Mouse (Mus musculus) MEL (cell line): ENCODE results near the gene Ctsf.

Experiments
- ELF1 ChIP-seq: IDR thresholded peaks from 2 replicates; pipeline ENCODE4 v1.6.1; 2014; ENCODE audit warnings: low read depth, mild to moderate bottlenecking, inconsistent platforms, low read length, improper control_type of control experiment, moderate library complexity
- GATA1 ChIP-seq: IDR thresholded peaks from 2 replicates; pipeline ENCODE4 v1.6.1; 2011; ENCODE audit warnings: low read depth, low read length, improper control_type of control experiment
- HCFC1 ChIP-seq: IDR thresholded peaks from 2 replicates; pipeline ENCODE4 v1.6.1; 2012; ENCODE audit warnings: low read depth, mild to moderate bottlenecking, inconsistent platforms, low read length, improper control_type of control experiment, moderate library complexity
- MAX ChIP-seq: IDR thresholded peaks from 2 replicates; pipeline ENCODE4 v1.6.1; 2011; ENCODE audit warnings: low read length, improper control_type of control experiment
- MYC ChIP-seq: IDR thresholded peaks from 2 replicates; pipeline ENCODE4 v1.6.1; 2011; ENCODE audit warnings: low read depth, mild to moderate bottlenecking, low read length, improper control_type of control experiment, moderate library complexity
- POLR2A ChIP-seq, 2 experiments: IDR thresholded peaks; 2 replicates each; pipeline ENCODE4 v1.6.1; 2011 to 2012; ENCODE audit warnings: low read length in 2 of 2, mild to moderate bottlenecking in 2 of 2, control low read depth in 1 of 2, improper control_type of control experiment in 1 of 2, low read depth in 1 of 2, moderate library complexity in 1 of 2; ENCODE audit not compliant: control insufficient read depth in 1 of 2, insufficient read depth in 1 of 2, poor library complexity in 1 of 2
- TAL1 ChIP-seq: IDR thresholded peaks from 2 replicates; pipeline ENCODE4 v1.6.1; 2012; ENCODE audit warnings: mild to moderate bottlenecking, inconsistent platforms, low read length, moderate library complexity, mixed read lengths
- UBTF ChIP-seq: IDR thresholded peaks from 2 replicates; pipeline ENCODE4 v1.6.1; 2012; ENCODE audit warnings: low read depth, mild to moderate bottlenecking, inconsistent platforms, low read length, improper control_type of control experiment, moderate library complexity, borderline replicate concordance; ENCODE audit not compliant: insufficient read depth

GRCm38 (mm10) chr19:4840848-4841247, 14.1 kb upstream of the Ctsf start:
- peak; percentile 85 for TF ChIP-seq GATA1
- no peak for TF ChIP-seq UBTF
- TF ChIP-seq ELF1: no peak
- TF ChIP-seq MAX: no peak
- no peak for TF ChIP-seq POLR2A (IDR thresholded peaks at IDR 0.05; ENCODE audit: control insufficient read depth in 1 of 2, insufficient read depth in 1 of 2, low read depth in 1 of 2, low read length in 2 of 2, poor library complexity in 1 of 2)
- no peak for TF ChIP-seq TAL1
- TF ChIP-seq HCFC1: no peak
- TF ChIP-seq MYC: 0 out of 2 replicates have a peak, but pooled peaks have one; percentile 35
